Mouse (Mus musculus): ENCODE measurements around the gene H1fnt.

DNA sequence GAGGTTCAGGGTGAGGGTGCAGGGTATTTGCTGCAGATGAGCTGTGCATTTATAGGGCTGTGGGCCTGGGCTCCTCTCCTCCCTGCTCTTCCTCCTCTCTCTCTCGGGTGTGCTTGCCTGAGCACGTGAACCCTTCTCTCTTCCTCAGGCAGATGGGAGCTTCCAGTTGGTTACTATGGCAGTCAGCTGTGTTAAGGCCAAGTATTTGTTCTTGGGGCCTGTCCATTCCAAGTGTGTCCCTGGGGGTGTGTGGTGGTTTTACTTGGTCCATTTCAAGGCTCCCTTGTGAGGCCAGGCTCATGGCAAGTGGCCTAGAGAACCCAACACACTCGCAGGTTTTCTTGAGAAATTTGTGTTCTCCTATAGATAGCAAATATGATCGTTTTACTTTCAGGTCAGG is 36.2 kb downstream of the H1fnt start, which contains the start of the genes Gm44579 and Olfr287:
- TF ChIP-seq CTCF (IDR thresholded peaks at IDR 0.05; ENCODE audit: extremely low read depth, insufficient read depth, insufficient read length, insufficient replicate concordance) (no peak), POLR2A (IDR thresholded peaks at IDR 0.05; ENCODE audit: low read depth, low read length) (no peak)
